Mouse (Mus musculus) adrenal gland, adult 2 months (tissue): ENCODE results near the gene Rap1b. TPM values are rescaled to one million over a fixed set of nuclear protein-coding genes. Genes with fewer than 3 reads are reported as not detected.
A peak's percentile ranks its signal among the peaks of the same experiment; 100 is the strongest.
"Not testable (repeated sequence)": the region's sequence is repeated elsewhere in the genome, so short reads cannot be mapped to it uniquely, and the experiment has no call there.

Source experiments
- DNase-seq: peaks from one replicate; pipeline ENCODE4 v3.0.0; 2021
- long read RNA-seq: library from polyadenylated mRNA; stranded (forward); transcript quantifications from one replicate; pipeline ENCODE4 v2.0.0, GENCODE M21; 2021
- polyA plus RNA-seq: library from polyadenylated mRNA; depleted of rRNA; stranded (reverse); fragments of >200 nt; gene quantifications from 2 replicates; pipeline ENCODE4 v1.2.3, GENCODE M21; 2012; rRNA removed
- total RNA-seq, 2 experiments: library from RNA; stranded (reverse); gene quantifications; 2 replicates each; pipeline ENCODE4 v1.2.3; 2021

The Rap1b gene
- total RNA-seq (100 to 1,000 TPM; 115 to 119 TPM), polyA plus RNA-seq (7.2 and 9.6 TPM in 2 replicates)
- long read RNA-seq, transcript Rap1b-201 (8 exons, 2,724 nt): major isoform, 108 of 112 reads
- long read RNA-seq, partial matches to known transcripts: 0 of 112 reads
- long read RNA-seq, other reads (novel, unspliced or antisense): 4 of 112 reads

- peak; percentile 98 for DNase-seq
These were observed at the start of gene Rap1b for GRCm38 (mm10) chr10:117845597-117846259. Rap1b (minus strand) TSS chr10:117846035.

GRCm38 (mm10) chr10:117895186-117895585 lies 49.4 kb upstream of the Rap1b start:
- no peak for DNase-seq

GRCm38 (mm10) chr10:117894114-117895035 lies 48.5 kb upstream of the Rap1b start:
- no peak for DNase-seq

GRCm38 (mm10) chr10:117893128-117893527 lies 47.3 kb upstream of the Rap1b start:
- DNase-seq: not testable (repeated sequence)

- no peak for DNase-seq
These were observed 45.5 kb upstream of the Rap1b start for GRCm38 (mm10) chr10:117891327-117891726.

GRCm38 (mm10) chr10:117888822-117889221 lies 43.0 kb upstream of the Rap1b start:
- no peak for DNase-seq

GRCm38 (mm10) chr10:117885358-117885757 lies 39.5 kb upstream of the Rap1b start:
- DNase-seq: no peak

DNA sequence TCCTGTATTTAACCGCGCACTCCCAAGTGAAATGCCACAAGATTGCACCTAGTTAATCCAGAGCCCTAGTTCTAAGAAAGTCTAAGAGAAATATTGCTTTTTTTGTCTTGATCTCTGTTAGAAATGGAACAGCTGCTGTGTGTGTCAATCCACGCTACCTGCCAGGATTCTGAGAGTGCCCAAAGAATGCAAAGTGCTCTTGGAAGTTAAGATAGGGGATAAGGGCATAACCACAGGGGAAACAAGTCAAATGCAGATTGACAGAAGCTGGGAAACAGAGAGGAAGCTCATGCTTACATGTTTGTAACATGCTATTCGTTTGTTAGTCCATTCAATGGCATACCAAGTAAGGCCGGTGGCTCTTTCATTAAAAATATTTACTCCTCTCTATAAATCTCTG lies 38.9 kb upstream of the Rap1b start:
- no peak for DNase-seq

DNA sequence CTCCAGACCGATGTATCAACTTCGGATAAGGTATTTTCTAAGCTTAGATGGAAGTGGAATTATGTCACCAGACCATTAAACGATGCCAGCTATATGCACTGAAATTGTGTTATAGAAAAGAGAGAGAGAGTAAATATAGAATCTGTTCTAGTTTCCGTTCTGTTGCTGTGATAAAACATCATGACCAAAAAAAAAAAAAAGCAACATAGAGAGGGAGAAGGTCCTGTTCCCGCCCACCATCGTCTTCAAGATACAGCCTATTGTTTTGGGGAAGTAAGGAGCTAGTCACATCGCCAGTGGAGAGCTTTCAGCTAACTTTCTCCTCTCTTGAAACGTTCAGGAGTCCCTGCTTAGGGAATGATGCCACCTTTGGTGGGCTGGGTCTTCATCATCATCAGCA lies 37.6 kb upstream of the Rap1b start:
- DNase-seq: no peak

GRCm38 (mm10) chr10:117878628-117879027 lies 32.8 kb upstream of the Rap1b start:
- no peak for DNase-seq

- no peak for DNase-seq
These were observed 31.0 kb upstream of the Rap1b start for GRCm38 (mm10) chr10:117876801-117877200.

DNA sequence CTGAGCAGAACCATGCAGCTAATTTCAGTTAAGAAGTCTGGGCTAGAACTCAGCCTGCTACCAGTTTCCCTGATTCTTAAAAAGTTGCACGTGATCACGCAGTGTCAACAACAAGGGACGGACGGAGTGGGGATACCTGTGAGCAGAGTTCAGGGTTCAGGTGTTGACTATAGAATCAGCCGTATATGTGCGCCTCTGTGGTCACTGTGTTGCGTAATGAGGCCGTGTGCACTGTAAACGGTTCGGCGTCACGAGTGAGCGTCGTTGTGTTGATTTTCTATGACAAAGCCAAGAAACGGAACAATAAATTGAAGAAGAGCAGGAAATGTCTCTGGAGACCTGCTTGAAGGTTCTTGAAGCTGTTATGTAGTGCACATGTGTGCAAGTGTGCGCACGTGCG lies 30.6 kb upstream of the Rap1b start:
- DNase-seq: no peak

DNA sequence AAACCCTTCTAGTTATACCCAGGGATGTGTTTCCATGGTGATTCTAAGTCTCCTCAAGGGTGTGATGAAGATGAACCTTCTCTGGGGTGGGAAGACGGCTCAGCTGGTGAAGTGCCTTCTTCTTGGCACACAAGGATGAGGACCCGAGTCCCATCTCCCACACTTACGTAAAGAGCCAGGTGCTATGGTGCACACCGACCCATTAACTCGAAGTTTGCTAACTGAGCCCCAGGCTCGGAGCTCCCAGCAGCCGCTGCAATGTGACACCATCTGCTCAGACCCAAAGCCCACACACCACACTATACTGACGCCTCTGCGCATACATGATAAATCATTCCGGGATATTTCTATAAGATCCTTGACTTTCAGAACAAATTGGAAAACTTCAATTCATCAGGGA lies 29.1 kb upstream of the Rap1b start:
- no peak for DNase-seq

DNA sequence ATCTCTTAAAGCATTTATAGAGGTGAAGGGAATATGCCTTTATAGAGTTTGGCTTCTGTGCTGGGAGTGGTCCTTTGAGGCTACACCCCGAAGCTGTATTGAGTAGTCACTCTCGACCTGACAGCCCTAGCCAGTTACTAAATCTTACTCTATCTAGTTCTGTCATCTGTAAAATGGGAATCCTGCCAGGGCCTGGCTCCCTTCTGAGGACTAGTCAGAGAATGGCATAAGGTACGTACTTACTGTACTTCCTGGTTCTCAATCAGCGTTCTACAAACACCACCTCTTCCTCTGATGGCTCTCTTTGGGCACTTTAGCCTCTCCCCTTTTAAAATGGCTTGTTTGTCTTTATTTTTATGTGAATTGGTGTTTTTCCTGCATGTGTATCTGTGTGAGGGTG lies 28.1 kb upstream of the Rap1b start:
- peak; percentile 29 for DNase-seq

- peak; percentile 11 for DNase-seq
These were observed 26.6 kb upstream of the Rap1b start for GRCm38 (mm10) chr10:117872468-117872867.

DNA sequence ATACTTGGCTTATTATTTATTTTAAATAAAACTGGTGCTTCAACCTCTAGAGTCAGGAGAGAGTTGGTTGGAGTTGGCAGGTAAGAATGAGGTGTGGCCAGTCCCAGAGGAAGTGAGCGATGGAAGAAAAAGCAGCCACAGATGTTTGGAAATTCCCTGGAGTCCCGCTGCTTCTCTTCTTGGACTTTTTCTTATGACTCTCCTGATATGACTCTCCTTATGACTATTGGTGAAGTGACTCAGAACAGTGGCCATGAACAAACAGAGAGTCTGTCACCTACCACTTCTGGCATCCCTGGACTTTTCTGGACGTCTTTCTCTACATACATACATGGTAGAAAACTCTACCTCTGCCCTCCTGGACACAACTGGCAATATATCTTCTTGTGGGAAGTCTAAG lies 21.5 kb upstream of the Rap1b start:
- peak; percentile 10 for DNase-seq

DNA sequence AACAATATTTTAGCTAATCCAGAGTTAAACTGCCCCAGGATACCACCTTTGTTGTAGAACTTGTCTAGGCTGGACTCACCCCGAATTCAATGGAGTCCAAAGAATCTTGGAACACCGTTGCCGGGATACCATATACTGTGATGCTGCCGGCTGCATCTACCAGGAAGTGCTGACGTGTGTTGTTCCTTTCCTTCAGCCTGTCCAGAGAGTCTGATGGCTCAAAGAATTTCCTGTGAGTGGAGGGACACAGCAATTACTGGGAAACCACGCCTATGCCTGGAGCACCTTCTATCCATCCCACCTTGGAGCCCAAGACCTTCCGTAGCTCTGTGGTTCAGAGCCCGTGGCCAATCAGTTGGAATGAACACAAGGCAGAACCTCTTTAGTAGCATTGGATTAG lies 20.8 kb upstream of the Rap1b start:
- DNase-seq: no peak

DNA sequence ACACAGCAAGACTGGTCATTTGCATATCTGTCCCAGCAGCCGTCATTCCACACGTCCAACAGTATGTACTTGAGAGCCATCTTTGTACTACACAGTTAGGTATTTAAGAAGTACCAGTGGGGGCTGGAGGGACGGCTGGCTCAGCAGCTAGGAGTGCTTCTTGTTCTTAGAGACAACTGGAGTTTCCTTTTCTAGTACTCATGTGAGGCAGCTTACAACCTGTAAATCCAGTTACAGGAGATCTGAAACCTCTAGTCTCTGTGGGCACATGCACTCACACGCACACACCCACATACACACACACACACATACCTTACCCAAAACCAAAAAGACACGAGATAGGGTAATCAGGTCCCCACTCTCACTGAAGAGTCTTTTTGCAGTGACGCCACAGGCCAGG lies 18.9 kb upstream of the Rap1b start:
- no peak for DNase-seq

DNA sequence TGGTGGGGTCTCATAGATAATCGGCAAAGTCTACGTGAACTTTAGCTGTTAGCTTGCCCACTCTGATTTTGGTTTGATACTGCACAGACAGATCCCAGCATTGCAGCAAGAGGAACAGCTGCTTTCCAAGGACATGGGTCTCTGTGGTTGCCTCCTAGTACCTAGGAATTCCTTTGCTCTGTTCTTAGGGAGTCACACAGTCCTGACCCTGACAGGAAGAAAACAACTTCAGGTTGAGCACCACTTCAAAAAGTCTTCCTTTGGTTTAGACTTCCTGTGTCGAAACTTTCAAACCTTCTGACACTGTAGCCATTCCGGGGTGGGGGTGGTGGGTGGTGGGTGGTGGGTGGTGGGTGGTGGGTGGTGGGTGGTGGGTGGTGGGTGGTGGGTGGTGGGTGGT lies 18.4 kb upstream of the Rap1b start:
- no peak for DNase-seq

DNA sequence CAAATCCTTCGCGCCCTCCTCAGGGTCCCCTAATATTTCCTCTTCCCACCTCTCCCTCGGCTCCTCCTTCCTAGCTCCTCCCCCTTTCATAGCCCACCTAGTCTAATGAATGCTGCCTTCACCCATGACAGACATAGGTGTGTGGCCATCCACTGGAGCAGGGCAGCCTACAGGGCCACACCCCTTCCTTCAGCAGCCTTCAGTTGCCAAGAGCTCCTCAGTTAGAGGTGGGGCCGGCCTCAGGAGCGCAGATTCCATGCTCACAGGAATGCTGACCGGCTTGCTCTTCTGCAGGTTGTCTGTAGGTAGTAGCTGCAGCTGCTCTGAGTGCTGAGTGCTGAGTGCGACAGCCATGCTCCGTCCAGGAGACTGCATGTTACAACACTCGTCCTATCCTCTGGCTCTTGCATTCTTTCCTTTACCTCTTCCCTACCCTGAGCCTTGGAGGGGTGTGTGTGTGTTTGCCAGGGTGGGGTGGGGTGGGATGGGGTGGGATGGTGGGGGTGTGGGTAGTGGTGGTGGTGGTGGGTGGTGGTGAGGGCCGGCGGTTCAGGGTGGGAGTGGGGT lies 16.3 kb upstream of the Rap1b start:
- no peak for DNase-seq

GRCm38 (mm10) chr10:117860958-117861357 lies 15.1 kb upstream of the Rap1b start:
- DNase-seq: no peak

DNA sequence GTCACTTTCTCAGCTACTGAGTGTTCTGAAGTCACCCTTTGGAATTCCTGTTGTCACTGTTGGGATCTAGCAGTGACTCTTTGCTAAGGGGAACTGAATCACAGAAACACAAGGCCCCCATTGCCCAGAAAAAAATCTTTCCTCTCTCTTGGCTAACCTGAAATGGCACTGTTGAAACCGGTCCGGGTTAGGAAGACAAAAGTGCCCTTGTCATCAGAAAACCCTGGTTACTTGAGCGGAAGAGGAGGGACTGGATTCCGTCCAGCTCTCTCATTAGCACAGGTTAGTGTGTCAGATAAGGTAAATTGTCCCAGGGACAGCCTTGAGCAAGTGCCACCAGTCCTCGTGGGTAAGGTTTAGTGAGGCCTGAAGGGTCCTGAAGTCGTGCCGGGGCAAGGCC lies 14.5 kb upstream of the Rap1b start:
- no peak for DNase-seq

- DNase-seq: no peak
These were observed 14.0 kb upstream of the Rap1b start for GRCm38 (mm10) chr10:117859800-117860199.
